Comparison of ENCODE assay signal across 8 mouse cellular contexts in the genomic region with DNA sequence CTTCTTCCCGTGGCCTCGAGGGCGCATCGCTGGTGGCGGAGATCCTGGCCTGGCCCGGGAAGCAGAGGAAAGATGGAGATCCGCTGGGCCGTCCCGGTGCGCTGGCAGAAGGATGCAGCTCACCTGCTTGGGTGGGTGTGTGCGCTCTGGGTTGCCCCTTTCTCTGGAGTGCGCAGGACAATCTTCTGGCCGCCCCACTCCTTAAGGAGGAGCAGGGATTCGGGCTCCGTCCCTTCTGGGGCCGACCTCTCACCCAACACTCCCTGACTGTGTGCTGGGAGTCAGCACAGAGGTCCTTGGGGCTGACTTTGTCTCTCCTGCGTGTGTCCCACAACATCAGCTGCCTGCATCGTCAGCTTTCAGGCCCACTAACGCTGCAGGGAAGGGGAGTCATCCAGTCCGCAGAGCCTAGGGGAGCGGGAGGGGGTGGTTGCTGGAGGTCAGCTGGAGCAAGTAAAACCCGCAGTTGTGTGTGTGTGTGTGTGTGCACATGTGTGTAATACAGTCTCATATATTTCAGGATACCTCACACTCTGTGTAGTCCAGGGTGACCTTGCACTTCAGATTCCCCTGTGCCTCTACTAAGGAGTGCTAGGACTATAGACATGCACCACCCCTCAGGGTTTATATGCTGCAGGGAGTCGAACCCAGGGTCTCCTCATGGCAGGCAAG. TPM values are rescaled to one million over a fixed set of nuclear protein-coding genes. Genes with fewer than 3 reads are reported as not detected.
DNase-seq lines count a peak whose midpoint lies in the region; ATAC-seq and TF ChIP-seq lines count a peak whose summit lies in the region.

No protein-coding gene starts in this region.

- H3K4me1 ChIP-seq in embryonic facial prominence, embryonic 13.5 days = peaks cover 13% of the 10 kb centered on the region
- H3K4me1 ChIP-seq in intestine, postnatal 0 days (replicated peaks; ENCODE audit: control insufficient read depth, insufficient read depth, low read length) = 0 out of 2 replicates have a peak, but pooled peaks cover 3% of the 10 kb centered on the region
- peaks cover 10% of the 10 kb centered on the region; the same call in 1 of the 2 replicates for H3K4me1 ChIP-seq in neural tube, embryonic 12.5 days

- 1% methylated on average over 22 of the region's 23 CpGs for WGBS in embryonic facial prominence, embryonic 13.5 days
- WGBS in intestine, postnatal 0 days = 2% methylated on average over 21 of the region's 23 CpGs
- 1% methylated on average over 23 of the region's 23 CpGs for WGBS in neural tube, embryonic 12.5 days

- H3K9me3 ChIP-seq in embryonic facial prominence, embryonic 13.5 days = no peaks in the 10 kb centered on the region
- no peaks in the 10 kb centered on the region for H3K9me3 ChIP-seq in intestine, postnatal 0 days (ENCODE audit: control insufficient read depth)
- no peaks in the 10 kb centered on the region for H3K9me3 ChIP-seq in neural tube, embryonic 12.5 days

- no peak for ATAC-seq in embryonic facial prominence, embryonic 13.5 days (ENCODE audit: insufficient number of reproducible peaks, insufficient read depth, low FRiP score, low TSS enrichment, low read depth)
- no peak for ATAC-seq in intestine, postnatal 0 days
- peak; percentile 64 for ATAC-seq in neural tube, embryonic 12.5 days (ENCODE audit: low FRiP score, low read depth)

- H3K9ac ChIP-seq in embryonic facial prominence, embryonic 13.5 days = peak overlapping the region; percentile 68
- H3K9ac ChIP-seq in intestine, postnatal 0 days (ENCODE audit: low read depth, low read length) = peak overlapping the region; percentile 50
- peak overlapping the region; percentile 48 for H3K9ac ChIP-seq in neural tube, embryonic 12.5 days

- H3K27ac ChIP-seq in left cerebral cortex, adult 2 months = peak overlapping the region; percentile 70
- H3K27ac ChIP-seq in embryonic facial prominence, embryonic 13.5 days = no peak overlapping the region
- peak overlapping the region; percentile 64 for H3K27ac ChIP-seq in intestine, postnatal 0 days (ENCODE audit: low read depth, low read length)
- H3K27ac ChIP-seq in neural tube, embryonic 12.5 days = no peak overlapping the region

- no peak for TF ChIP-seq CTCF in left cerebral cortex, adult 2 months (IDR thresholded peaks at IDR 0.05)
- no peak for TF ChIP-seq CTCF in intestine, postnatal 0 days (IDR thresholded peaks at IDR 0.05; ENCODE audit: low read depth)

- peaks cover 34% of the 10 kb centered on the region for H3K27me3 ChIP-seq in embryonic facial prominence, embryonic 13.5 days
- H3K27me3 ChIP-seq in intestine, postnatal 0 days (replicated peaks; ENCODE audit: control insufficient read depth, insufficient read depth, low read length) = peaks cover 11% of the 10 kb centered on the region
- peaks cover 18% of the 10 kb centered on the region for H3K27me3 ChIP-seq in neural tube, embryonic 12.5 days (replicated peaks)

- H3K4me3 ChIP-seq in left cerebral cortex, adult 2 months = peak overlapping the region; percentile 61
- peak overlapping the region; percentile 54 for H3K4me3 ChIP-seq in embryonic facial prominence, embryonic 13.5 days
- peak overlapping the region; percentile 47 for H3K4me3 ChIP-seq in intestine, postnatal 0 days (ENCODE audit: low read depth, low read length)
- peak overlapping the region; percentile 47 for H3K4me3 ChIP-seq in neural tube, embryonic 12.5 days

- no peak for DNase-seq in left cerebral cortex, adult 2 months (ENCODE audit: extremely low spot score in 1 of 2, low spot score in 2 of 2)
- DNase-seq in left cerebral cortex, postnatal 25 days (ENCODE audit: low spot score in 2 of 2) = no peak
- DNase-seq in cerebellum, adult 18-20 months = no peak
- DNase-seq in cerebellum, postnatal 25 days = no peak
- DNase-seq in urinary bladder, postnatal 14 days (ENCODE audit: low spot score) = no peak

- intact Hi-C loops in left cerebral cortex, adult 2 months (cut with DNase I) = no loop called here
- intact Hi-C loops in left cerebral cortex, postnatal 25 days (cut with DNase I) = no loop called here

- H3K36me3 ChIP-seq in embryonic facial prominence, embryonic 13.5 days = no peaks in the 10 kb centered on the region
- H3K36me3 ChIP-seq in intestine, postnatal 0 days (ENCODE audit: control insufficient read depth, insufficient read depth) = no peaks in the 10 kb centered on the region
- no peaks in the 10 kb centered on the region for H3K36me3 ChIP-seq in neural tube, embryonic 12.5 days

- H3K4me2 ChIP-seq in embryonic facial prominence, embryonic 13.5 days = peak overlapping the region; percentile 90
- peak overlapping the region; percentile 90 for H3K4me2 ChIP-seq in intestine, postnatal 0 days (replicated peaks; ENCODE audit: low read depth)
- peak overlapping the region; percentile 96 for H3K4me2 ChIP-seq in neural tube, embryonic 12.5 days (replicated peaks)

RNA-seq across cellular contexts. Expression of gene Itgb3, which starts 0.6 kb away (rescaled TPM):
- 1 to 10 TPM; 2.9 to 3.4 TPM for total RNA-seq in left cerebral cortex, adult 2 months (2021)
- total RNA-seq in left cerebral cortex, postnatal 25 days (2021) = 1 to 10 TPM; 2.8 to 3.1 TPM
- polyA plus RNA-seq in embryonic facial prominence, embryonic 13.5 days (2015; fragmentation: Nextera tagmentation; extraction: Ambion mirVana) = 3.9 and 4.2 TPM in 2 replicates
- polyA plus RNA-seq in intestine, postnatal 0 days (2015; fragmentation: Nextera tagmentation; extraction: Ambion mirVana) = 5.3 and 6.1 TPM in 2 replicates
- polyA plus RNA-seq in neural tube, embryonic 12.5 days (2016; fragmentation: Nextera tagmentation; extraction: Ambion mirVana) = 3.1 and 3.7 TPM in 2 replicates

RNA-seq across cellular contexts. Expression of gene Myl4, which starts 57.9 kb away (rescaled TPM):
- 10 to 100 TPM; 21.3 to 24.5 TPM for total RNA-seq in left cerebral cortex, adult 2 months (2021)
- 10 to 100 TPM; 35.5 to 43.3 TPM for total RNA-seq in left cerebral cortex, postnatal 25 days (2021)
- 18.0 and 21.7 TPM in 2 replicates for polyA plus RNA-seq in embryonic facial prominence, embryonic 13.5 days (2015; fragmentation: Nextera tagmentation; extraction: Ambion mirVana)
- 2.7 and 7.1 TPM in 2 replicates for polyA plus RNA-seq in intestine, postnatal 0 days (2015; fragmentation: Nextera tagmentation; extraction: Ambion mirVana)
- 13.7 and 21.7 TPM in 2 replicates for polyA plus RNA-seq in neural tube, embryonic 12.5 days (2016; fragmentation: Nextera tagmentation; extraction: Ambion mirVana)

RNA-seq across cellular contexts. Expression of gene Cdc27, which starts 58.0 kb away (rescaled TPM):
- 10 to 100 TPM; 55.9 to 57.7 TPM for total RNA-seq in left cerebral cortex, adult 2 months (2021)
- total RNA-seq in left cerebral cortex, postnatal 25 days (2021) = 10 to 100 TPM; 61.3 to 63.0 TPM
- polyA plus RNA-seq in embryonic facial prominence, embryonic 13.5 days (2015; fragmentation: Nextera tagmentation; extraction: Ambion mirVana) = 45.4 and 57.1 TPM in 2 replicates
- polyA plus RNA-seq in intestine, postnatal 0 days (2015; fragmentation: Nextera tagmentation; extraction: Ambion mirVana) = 11.0 and 14.0 TPM in 2 replicates
- 45.4 and 47.6 TPM in 2 replicates for polyA plus RNA-seq in neural tube, embryonic 12.5 days (2016; fragmentation: Nextera tagmentation; extraction: Ambion mirVana)

Comparison
In these comparisons a context has a peak if more than half of its experiments do, and no peak if none do; other contexts are left out.
1. H3K27ac ChIP-seq: peak in left cerebral cortex, adult 2 months (single experiment) and intestine, postnatal 0 days (single experiment); none in embryonic facial prominence, embryonic 13.5 days (single experiment) and neural tube, embryonic 12.5 days (single experiment).
2. Peak in every context shown above with its lines, with median percentiles within 50 percentile points of each other: H3K4me3 ChIP-seq, H3K4me2 ChIP-seq and H3K9ac ChIP-seq.